In the genomic region with DNA sequence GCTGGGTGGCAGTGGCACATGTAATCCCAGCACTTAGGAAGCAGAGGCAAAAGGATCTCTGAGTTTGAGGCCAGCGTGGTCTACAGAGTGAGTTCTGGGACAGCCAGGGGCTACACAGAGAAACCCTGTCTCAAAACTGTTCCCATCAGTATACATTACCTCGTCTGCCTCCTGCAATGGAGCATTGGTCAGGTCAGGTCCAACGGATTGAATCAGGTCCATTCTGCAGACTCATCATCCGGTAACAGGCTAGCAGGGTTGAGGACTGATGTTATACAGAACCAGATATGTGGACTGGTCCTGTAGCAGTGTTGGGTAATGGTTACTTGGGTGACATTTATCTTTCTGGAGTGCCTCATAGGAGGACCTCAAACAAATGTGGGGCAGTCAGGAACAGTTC, we compare ENCODE assay signal across 28 mouse cellular contexts.
"Had no signal": no experiment of that assay in that cellular context is flagged by ENCODE, and none has a peak within 500 bp of the region (broad histone marks: within the 10 kb centered on the region; RNA-seq: fewer than 3 reads in every experiment).

No protein-coding gene starts in this region.

- H3K27me3 ChIP-seq: embryonic facial prominence, embryonic 12.5 days; embryonic facial prominence, embryonic 13.5 days; embryonic facial prominence, embryonic 15.5 days; forebrain, embryonic 12.5 days; forebrain, embryonic 13.5 days; forebrain, embryonic 15.5 days had no signal

- H3K27ac ChIP-seq: embryonic facial prominence, embryonic 10.5 days; embryonic facial prominence, embryonic 12.5 days; embryonic facial prominence, embryonic 13.5 days; embryonic facial prominence, embryonic 15.5 days; forebrain, embryonic 10.5 days; forebrain, embryonic 12.5 days; forebrain, embryonic 13.5 days; forebrain, embryonic 15.5 days; gastrocnemius, adult 2 months; heart, adult 2 months had no signal

- H3K9ac ChIP-seq: embryonic facial prominence, embryonic 12.5 days; embryonic facial prominence, embryonic 13.5 days; embryonic facial prominence, embryonic 15.5 days; forebrain, embryonic 12.5 days; forebrain, embryonic 13.5 days; forebrain, embryonic 15.5 days; forebrain, postnatal 0 days had no signal

- ATAC-seq: forebrain, embryonic 13.5 days; forebrain, embryonic 14.5 days; forebrain, embryonic 15.5 days; forebrain, embryonic 16.5 days; forebrain, postnatal 0 days had no signal

- H3K36me3 ChIP-seq: embryonic facial prominence, embryonic 10.5 days; embryonic facial prominence, embryonic 12.5 days; embryonic facial prominence, embryonic 13.5 days; embryonic facial prominence, embryonic 15.5 days; forebrain, embryonic 10.5 days; forebrain, embryonic 12.5 days; forebrain, embryonic 15.5 days had no signal

- DNase-seq: cerebellum, adult 8-10 months; cerebellum, adult 9-10 months; cerebellum, adult 9-11 months; cerebellum, postnatal 10 days; cerebellum, postnatal 14 days; cerebellum, postnatal 25 days; cerebellum, postnatal 36 days; embryo, embryonic 11 days; forebrain, postnatal 0 days; gastrocnemius, adult 2 months; gastrocnemius, postnatal 10 days; gastrocnemius, postnatal 14 days; gastrocnemius, postnatal 25 days; gastrocnemius, postnatal 36 days; heart, adult 11 months; heart, adult 18-20 months; heart, adult 2 months had no signal

- H3K4me2 ChIP-seq: embryonic facial prominence, embryonic 12.5 days; embryonic facial prominence, embryonic 13.5 days; embryonic facial prominence, embryonic 15.5 days; forebrain, embryonic 12.5 days; forebrain, embryonic 13.5 days; forebrain, embryonic 15.5 days had no signal

- H3K9me3 ChIP-seq: embryonic facial prominence, embryonic 10.5 days; embryonic facial prominence, embryonic 12.5 days; embryonic facial prominence, embryonic 13.5 days; embryonic facial prominence, embryonic 15.5 days; forebrain, embryonic 10.5 days; forebrain, embryonic 12.5 days; forebrain, embryonic 13.5 days; forebrain, embryonic 15.5 days had no signal

- H3K4me3 ChIP-seq: embryonic facial prominence, embryonic 10.5 days; embryonic facial prominence, embryonic 12.5 days; embryonic facial prominence, embryonic 13.5 days; embryonic facial prominence, embryonic 15.5 days; erythroblast, embryonic 14.5 days; forebrain, embryonic 10.5 days; forebrain, embryonic 12.5 days; forebrain, embryonic 13.5 days; forebrain, embryonic 15.5 days; gastrocnemius, adult 2 months; heart, adult 2 months had no signal
